Mouse (Mus musculus) layer of hippocampus, postnatal 36 days (tissue): ENCODE measurements around the gene Fat3. TPM values are rescaled to one million over a fixed set of nuclear protein-coding genes. Genes with fewer than 3 reads are reported as not detected.

Source experiments
- DNase-seq, 2 experiments: peaks; one replicate each; pipeline ENCODE4 v3.0.0; 2022
- total RNA-seq, 2 experiments: library from RNA; stranded (reverse); gene quantifications; 2 replicates each; pipeline ENCODE4 v1.2.3; 2021

The Fat3 gene
- total RNA-seq, 2 experiments from 2014 or later = 35.3 to 40.1 TPM

GRCm38 (mm10) chr9:15940933-15941673 lies 560.0 kb downstream of the Fat3 start:
- DNase-seq = no peak

- no peak for DNase-seq
These were observed 561.5 kb downstream of the Fat3 start for GRCm38 (mm10) chr9:15939594-15939993.

GRCm38 (mm10) chr9:15937837-15938514 lies 563.1 kb downstream of the Fat3 start:
- no peak for DNase-seq

GRCm38 (mm10) chr9:15930928-15931443 lies 570.1 kb downstream of the Fat3 start:
- no peak for DNase-seq

- no peak for DNase-seq
These were observed 572.8 kb downstream of the Fat3 start for GRCm38 (mm10) chr9:15928331-15928730.

GRCm38 (mm10) chr9:15927378-15928083 lies 573.6 kb downstream of the Fat3 start:
- no peak for DNase-seq

- no peak for DNase-seq
These were observed 575.8 kb downstream of the Fat3 start for GRCm38 (mm10) chr9:15925237-15925636.

GRCm38 (mm10) chr9:15920271-15920670 lies 580.8 kb downstream of the Fat3 start:
- no peak for DNase-seq

- no peak for DNase-seq
These were observed 581.6 kb downstream of the Fat3 start for GRCm38 (mm10) chr9:15919373-15920005.

- DNase-seq = no peak
These were observed 584.5 kb downstream of the Fat3 start for GRCm38 (mm10) chr9:15916600-15916999.

- no peak for DNase-seq
These were observed 588.4 kb downstream of the Fat3 start for GRCm38 (mm10) chr9:15912735-15913134.

- DNase-seq = no peak
These were observed 591.5 kb downstream of the Fat3 start for GRCm38 (mm10) chr9:15909397-15910113.

GRCm38 (mm10) chr9:15903948-15904750 lies 596.9 kb downstream of the Fat3 start:
- no peak for DNase-seq

- DNase-seq = no peak
These were observed 603.0 kb downstream of the Fat3 start for GRCm38 (mm10) chr9:15898112-15898511.

GRCm38 (mm10) chr9:15886756-15887155 lies 614.3 kb downstream of the Fat3 start:
- no peak for DNase-seq

GRCm38 (mm10) chr9:15880754-15881153 lies 620.3 kb downstream of the Fat3 start:
- no peak for DNase-seq

GRCm38 (mm10) chr9:15880160-15880603 lies 620.9 kb downstream of the Fat3 start:
- DNase-seq = no peak

GRCm38 (mm10) chr9:15874506-15875160 lies 626.5 kb downstream of the Fat3 start, which contains the start of gene Mtnr1b:
Mtnr1b (minus strand) TSS chr9:15874556.
- no peak for DNase-seq

GRCm38 (mm10) chr9:15870013-15870412 lies 631.1 kb downstream of the Fat3 start:
- DNase-seq = no peak

GRCm38 (mm10) chr9:15869456-15869855 lies 631.6 kb downstream of the Fat3 start:
- DNase-seq = no peak
